Mouse (Mus musculus) ovary, adult 18-20 months (tissue): ENCODE data around the gene Notch3.
A peak's percentile ranks its signal among the peaks of the same experiment; 100 is the strongest.

Experiments used
- DNase-seq: peaks from one replicate; pipeline ENCODE4 v3.0.0; 2022; ENCODE audit warnings: low spot score, mixed read lengths

Notch3 gene

DNA sequence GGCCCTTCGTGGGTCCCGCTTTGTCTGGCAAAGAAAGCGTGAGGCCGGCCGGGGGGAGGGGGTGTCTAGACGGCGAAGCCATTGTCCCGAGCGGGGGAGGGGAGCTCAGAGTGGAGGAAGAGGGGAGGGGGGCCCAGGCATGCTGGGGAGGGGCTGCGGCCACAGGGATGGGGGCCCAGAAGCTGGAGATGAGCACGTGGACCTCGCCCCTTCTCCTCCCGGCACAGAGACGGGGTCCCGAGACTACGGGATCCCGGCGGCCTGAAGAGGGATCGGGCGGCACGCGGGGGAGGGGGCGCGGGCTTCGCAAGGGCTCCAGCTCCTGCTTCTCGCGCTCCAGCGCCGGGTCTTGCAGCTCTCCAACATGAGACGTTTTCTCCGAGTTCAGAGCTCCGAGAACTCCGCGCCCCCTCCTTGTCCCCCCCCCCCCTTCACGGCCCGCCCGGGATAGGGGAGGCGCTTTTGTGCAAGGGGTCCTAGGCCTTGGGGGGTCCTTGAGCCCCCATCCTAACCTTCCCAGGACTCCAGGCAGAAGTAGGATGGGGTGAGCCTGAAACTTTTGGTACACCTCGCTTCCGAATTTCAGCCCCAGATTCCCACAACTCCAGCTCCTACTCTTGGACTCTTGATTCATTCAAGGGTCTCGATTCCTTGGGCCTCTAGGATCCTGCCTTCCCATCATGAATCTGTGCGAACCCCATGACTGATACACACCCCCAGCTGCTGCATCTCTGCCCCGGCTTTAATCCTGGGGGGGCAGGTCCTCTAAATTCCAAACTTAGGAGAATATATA, 653 bp downstream of the Notch3 start:
- DNase-seq, result no peak

DNA sequence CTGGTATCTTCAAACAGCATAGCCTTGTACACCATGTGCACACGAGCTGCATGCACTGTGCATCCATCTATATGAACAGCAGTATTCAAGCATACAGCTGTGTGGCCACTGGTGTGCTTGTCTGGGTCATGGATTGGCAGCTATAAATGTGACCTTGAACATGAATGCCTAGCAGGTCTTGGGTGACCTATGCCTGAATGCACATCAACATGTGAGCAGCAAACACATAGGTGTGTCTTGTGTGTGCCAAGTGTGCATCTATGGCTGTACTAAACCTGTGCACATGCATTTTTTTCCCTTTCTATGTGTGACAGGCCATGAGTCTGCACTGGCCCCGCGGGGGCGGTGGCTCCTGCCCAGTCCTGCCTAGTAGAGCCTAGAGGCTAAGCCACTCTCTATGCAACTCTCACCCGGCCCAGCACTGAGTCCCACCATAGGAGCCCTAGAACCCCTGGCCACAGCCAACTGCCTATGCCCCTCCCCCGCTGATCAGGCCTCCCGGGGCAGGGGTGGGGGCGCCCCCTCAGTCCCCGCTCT, 1.3 kb downstream of the Notch3 start:
- no peak for DNase-seq

DNA sequence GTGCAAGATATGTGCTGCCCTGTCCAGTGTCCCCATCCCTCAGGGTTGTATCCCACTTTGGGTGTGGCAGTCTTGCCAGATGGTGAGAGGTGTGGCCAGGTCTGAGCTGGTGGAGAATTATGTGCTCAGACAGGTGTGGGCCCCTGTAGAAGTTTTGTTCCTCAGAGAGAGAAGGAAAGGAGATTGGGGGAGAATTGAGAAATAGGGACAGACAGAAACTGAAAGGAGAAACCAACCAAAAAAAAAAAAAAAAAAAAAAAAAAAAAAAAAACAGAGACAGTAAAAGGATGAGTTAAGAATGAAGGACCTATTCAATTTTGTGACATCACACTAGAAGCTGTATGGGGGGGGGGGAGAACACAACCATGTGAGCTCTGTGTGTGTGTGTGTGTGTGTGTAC, 1.9 kb downstream of the Notch3 start:
- no peak for DNase-seq

DNA sequence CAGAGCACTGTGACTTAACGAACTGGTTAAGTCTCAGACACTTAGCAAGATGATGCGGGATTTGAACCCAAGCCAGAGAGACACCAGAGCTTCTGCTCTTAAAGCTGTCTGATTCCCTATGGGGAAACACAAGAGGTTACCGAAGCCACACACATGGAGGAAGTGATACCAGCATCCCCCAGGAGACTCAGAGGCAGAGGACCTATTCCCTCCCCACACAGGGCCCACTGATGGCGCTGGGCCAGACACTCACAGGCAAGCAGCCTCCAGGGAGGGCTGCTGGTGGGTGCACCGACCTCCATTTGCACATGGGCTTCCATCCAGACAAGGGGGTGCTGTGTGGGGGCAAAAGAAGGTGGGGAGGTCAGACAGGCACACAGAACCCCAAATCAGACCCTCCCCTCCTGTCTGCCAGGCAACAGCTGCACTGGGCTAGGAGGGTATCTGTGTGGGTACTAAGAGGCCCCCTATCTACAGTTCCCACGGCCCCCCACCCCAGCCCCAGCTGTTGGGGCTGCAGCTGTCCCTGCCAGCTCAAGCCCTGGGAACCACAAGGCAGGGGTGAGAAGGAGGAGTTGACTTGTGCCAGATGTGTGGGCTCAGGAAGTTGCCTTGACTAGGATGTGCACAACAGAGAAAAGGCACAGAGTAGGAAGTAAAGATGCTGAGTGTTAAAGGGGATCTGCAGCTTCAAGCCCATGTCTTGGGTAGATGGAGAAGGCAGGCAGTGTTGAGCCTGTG, 2.6 kb downstream of the Notch3 start:
- no peak for DNase-seq

DNA sequence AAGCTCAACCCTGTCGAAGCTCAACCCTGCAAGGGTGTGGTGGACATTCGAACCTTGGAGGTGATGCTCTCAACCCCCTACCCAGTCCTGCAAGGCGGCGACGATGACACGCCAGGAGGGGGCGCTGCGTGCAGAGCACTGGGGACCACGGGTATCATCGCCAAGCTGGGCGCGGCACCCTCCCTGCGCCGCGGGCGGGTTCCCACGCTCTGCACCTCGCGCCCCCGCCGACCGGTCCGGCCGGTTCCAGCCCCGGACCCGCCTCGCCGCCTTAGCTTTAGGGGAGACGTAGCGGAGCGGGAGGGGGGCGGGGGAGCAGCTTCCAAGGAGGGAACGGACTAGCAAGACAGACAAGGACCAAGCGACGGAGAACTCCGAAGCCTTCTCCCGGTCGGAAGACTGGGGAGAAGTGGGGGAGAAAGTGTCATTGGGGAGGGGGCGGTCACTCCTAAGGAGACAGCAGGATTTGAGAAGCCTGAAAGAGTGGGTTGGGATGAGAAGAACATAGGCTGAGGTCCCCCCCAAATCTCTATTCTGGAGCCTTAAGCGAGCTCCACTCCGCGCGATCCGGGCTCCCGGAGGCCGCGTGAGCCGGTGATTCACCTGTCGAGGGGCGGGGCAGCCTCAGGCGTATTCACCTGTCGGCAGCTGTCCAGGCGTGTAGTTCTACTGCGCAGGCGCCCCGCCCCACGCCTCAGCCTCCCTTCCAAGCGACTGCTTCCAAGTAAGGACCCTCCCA, 4.4 kb downstream of the Notch3 start:
- no peak for DNase-seq

DNA sequence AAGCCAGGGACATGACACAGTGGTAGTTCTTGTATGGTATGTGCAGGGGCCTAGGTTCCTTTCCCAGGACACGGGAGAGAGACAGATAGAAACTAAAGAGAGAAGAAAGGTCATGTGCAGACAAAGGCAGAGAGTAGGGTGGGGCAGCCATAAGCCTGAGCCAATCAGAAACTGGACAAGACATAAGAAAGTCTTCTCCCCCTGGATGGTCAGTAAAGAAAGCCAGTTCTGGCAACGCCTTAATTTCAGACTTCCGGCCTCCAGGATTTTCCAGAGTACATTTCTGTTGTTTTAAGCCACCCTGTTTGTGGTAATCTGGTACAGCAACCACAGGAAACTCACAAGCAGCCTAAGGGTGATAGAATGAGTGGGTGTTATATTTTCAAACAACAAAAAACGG, 5.8 kb downstream of the Notch3 start:
- no peak for DNase-seq

DNA sequence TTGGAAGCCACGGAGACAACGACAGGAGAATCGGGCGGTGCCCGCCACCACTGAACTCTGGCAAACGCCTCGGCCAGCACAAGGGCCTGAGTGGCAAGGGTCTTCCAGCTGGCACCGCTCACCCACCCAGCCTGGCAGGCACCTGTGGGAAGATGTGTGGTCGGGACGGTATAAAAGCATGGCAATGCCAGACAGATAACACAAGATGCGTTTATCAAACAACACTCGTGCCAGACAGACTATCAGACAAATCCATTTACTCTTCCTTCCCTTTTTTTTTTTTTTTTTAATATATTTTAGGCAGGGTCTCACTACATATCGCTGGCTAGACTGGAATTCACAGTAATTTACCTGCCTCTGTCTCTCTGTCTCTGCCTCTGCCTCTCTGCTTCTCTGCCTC, 7.8 kb downstream of the Notch3 start:
- no peak for DNase-seq

DNA sequence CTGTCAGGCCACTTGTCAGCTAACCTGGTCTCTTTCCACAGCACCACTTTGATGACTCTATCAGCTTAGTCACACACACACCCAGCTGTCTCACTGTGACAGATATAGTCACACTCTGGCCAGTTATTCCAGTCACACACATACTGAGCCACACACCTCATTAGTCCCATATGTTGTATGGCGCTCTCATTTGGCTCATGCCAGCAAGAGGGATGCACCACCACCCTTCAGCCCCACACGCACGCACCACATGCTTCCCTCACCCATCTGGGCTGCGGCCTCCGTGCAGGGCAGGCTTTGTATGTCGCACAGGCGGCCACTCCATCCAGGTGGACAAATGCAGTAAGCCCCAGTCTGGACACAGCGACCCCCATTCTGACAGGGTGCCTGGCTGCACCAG, 19.9 kb downstream of the Notch3 start:
- DNase-seq, result no peak

DNA sequence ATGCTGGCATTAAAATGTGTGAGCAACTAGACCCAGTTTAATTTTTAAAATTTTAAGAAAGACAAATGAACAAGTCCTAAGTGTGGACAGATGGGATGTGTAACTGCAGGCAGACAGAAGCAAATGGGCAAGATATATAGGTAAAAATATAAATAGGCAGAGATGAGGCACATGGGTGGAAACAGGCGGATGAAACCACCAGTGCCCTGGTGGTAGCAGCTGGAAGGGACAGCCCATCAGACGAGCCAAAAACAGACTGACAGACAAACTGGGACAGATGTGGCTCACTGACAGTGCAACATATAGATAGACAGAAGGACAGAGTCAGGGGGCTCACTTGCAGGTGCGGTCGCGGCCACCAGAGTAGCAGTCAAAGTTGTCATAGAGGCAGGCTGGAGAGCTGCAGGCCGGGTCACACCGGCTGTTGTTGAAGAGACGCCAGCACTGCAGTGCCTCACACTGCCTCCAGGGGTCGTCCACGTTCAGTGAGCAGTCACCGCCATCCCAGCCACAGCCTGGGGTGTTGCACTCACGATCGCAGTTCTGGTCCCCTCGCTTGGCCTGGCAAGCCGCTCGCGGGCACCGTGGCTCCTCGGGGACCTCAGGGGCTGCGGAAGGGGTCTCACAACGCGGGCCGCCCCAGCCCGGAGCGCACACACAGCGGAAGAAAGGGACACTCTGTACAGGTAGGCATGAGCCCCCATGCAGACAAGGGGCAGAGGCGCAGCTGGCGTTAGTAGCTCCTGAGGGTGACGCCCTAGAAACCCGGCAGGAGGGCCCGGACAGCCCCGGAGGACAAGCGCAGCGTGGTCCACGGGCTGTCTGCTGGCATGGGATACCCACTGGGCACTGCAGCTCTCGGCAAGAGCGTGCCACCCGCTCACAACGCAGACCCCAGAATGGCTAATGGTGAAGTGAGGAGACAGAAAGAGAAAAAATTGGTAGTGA, 23.5 kb downstream of the Notch3 start:
- DNase-seq, result peak; percentile 59

DNA sequence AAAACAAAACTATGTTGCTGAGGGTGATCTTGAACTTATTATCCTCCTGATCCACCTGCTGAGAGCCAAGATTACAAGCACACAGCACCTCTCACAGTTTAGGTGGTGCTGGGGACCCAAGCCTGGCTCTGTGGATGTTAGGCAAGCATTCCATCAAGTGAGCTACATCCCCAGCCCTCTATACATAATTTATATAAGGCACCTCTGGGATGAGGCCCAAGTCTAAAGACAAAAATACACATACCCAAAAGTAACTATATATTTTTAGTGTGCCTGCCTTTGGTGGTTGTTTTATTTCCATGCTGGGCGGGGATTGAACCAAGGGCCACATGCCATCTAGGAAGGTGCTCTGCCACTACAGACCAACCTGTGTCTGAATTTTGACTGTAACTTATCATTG, 24.4 kb downstream of the Notch3 start:
- DNase-seq, result no peak

DNA sequence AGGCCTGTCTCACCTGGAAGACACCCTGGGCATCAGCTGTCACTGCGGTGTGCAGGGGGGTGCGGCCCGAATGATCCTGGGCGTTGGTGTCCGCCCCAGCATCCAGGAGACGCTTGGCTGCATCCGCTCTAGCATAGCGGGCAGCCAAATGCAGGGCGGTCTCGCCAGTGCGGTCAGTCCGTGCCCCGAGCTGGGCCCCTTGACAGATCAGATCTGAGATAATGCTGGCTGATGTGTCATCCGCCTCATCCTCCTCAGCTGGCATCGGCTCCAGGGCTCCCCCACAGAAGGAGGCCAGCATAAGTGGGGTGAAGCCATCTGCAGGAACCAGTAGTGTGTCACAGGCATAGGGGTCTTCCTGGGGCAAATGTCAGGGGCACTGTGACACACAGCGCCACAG, 33.3 kb downstream of the Notch3 start:
- DNase-seq, result no peak

DNA sequence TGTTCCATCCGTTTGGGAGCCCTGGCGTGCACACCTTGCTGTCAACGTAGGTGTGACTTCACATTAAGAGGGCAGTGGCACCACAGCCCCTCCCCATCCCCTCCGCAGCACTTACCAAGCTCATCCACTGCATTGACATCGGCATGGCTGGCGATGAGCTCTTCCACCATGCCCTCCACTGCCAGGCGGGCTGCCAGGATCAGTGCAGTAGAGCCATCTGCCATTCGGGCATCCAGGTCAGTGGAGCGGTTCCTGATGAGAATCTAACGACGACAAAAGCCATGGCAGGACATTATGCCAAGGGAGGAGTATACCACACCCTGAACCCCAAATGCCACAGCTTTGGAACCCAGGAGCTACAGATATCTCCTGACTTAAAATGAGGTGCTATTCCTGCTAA, 34.6 kb downstream of the Notch3 start:
- no peak for DNase-seq

DNA sequence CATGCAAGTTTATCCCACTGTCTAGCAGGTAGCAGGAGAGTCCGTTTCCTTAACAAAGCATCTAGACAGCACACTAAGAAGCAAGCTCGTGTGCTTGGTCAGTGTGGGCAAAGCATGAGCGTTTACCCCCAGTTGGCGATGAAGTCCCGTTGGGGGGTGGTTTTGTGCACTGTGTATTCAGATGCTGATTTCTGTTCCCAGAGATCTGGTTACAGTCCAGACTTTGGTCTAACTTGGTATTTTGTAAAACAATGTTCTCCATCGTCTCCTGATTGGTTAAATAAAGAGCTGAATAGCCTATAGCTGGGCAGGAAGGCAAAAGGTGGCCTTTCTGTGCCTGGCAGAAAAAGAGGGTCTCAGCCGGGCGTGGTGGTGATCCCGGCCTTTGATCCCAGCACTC, 36.1 kb downstream of the Notch3 start:
- no peak for DNase-seq

DNA sequence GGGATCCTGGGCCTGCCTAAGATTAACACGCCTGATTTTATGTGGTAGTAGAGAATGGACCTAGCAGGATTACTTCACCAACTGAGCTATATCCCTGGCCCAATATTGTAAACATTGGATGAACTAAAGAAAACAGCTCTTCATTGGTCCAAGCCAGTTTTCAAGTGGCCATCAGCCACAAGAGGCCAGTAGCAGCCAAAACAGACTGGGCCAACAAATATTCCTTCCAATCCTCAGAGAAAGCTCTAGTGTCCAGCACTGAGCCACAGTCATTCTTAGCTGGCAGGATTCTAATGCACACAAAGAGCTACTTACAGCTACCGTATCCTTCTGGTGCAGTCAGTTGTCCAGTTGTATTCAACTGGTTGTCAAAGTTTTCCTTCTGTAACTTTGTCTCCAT, 39.5 kb downstream of the Notch3 start:
- no peak for DNase-seq

DNA sequence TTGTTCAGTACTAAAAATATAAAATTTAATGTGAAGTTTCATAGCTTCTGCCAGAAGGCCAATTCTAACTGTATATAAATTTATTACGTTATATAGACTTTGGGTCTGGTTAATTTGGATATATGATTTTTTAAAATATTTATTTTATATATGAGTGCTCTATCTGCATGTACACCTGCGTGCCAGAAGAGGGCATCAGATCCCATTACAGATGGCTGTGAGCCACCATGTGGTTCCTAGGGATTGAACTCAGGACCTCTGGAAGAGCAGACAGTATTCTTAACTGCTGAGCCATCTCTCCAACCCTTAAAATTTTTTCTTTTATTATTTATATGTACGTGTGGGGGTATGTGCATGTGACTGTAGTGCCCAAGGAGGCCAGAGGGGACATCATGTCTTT, 41.2 kb downstream of the Notch3 start:
- DNase-seq, result no peak

DNA sequence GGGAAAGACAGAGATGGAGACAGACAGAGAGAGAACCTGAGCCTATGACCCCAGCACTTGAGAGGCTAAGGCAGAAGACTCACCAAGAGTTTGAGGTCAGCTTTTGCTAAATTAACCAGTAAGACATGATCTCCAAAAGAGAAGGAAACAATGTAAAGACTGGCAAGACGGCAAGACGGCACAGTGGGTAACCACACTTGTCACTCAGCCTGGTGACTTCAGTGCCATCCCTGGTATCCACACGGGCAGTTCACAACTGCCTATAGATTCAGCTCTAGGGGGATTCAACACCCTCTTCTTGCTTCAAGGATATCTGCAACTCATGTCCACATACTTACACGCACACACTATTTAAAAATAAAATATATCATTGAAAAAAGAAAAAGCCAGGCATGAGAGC, 43.1 kb downstream of the Notch3 start:
- DNase-seq, result no peak

DNA sequence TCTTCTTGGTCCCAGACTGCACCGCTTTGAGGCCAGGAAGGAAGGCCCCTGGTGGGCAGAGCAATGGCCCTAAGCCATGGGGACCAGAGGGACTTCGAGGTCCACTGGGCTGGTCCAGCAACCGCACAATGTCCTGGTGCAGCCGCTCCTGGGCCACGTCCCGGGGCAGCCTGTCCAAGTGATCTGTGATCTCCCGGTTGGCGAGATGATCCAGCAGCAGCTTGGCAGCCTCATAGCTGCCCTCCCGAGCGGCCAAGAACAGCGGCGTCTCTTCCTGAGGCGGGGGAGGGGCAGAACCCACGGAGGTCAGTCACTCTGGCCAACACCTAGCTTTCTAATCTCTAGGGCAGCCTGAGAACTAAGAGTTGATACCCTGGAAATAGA, 44.1 kb downstream of the Notch3 start:
- DNase-seq, result no peak

DNA sequence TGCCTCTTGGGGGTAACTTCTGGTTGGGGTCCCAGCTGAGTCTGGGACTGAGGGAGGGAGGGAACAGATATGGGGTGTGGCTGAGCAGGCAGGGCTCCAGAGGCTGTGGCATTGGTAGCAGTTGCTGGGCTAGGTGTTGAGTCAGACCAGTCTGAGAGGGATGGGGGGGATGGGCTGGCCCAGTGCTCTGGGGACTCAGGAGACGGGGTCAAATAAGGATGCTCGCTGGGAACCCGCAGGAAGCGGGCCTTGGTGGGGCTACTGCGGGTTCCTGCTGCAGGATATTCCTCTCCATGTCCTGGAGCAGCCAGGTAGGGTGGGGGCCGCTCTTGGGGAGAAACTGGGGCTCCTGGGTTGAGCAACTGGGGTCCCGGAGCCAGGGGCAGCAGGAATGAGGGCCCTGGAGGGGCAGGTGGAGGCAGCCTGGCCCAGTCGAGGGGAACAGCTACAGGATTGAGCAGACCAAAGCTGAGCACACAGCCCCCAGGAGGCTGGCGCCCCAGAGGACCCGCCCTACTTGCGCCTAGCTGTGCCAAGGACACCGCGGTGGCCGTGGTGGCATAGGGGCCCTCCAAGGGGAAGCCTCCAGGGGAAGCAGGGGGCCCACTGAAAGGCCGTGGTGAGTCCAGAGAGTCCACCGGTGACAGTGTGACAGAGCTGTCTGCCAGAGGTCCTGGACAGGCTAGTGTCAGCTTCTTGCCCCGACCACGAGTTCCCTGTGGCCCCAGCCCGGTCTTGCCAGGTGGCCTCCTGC, 44.6 kb downstream of the Notch3 start:
- no peak for DNase-seq

DNA sequence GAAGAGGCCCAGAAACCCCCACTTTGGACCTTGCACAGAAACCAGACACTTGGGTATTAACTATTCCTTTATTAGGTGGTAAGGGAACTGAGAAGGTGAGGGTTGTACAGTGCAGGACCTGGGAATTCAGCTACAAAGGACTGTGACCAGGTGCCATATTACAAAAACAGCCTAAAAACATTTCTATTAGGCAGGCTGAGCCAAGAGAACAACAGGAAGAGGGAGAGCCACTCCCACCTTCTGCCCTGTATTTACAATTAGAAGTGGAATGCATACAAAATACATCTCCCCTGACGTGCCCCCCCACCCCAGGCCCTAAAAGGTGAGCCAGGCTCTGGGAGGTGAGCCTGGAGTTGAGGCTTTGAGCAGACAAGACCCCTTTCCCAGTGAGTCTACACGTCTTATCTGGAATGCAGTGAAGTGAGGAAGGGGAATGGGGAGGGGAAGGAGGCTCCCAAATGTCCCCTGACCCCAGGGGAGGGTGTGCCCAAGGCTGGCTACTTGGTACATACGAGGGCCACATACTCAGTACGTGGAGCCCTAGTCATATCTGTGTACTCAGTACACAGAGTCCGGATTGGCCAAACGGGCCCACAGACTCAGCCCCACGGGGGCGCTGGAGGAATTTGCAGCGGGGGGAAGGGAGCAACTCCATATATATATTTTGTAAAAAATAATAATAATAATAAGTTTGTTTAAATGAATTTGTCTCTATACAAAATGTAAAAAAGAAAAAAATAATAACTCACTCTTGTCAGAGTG, 45.7 kb downstream of the Notch3 start:
- no peak for DNase-seq

DNA sequence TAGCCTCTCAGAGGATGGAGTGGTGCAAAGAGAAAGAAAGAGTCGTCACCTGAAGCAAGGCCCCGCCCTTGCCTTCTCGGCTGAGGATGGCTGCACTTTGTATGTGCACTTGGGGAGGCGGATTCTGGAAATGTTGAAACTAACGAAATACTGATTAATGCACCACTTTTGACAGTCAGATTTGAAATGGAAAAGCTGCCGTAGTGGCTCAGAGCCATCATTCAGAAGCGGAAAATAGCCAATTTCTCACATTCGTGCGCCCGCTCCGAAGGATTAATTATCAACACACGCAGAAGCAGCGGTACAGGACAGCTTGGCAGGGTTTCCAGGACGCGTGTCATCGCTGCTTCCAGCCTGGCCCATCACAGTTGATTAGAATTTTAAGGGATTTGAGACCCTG, 47.5 kb downstream of the Notch3 start:
- no peak for DNase-seq
